Mouse (Mus musculus) heart, postnatal 0 days (tissue): ENCODE measurements at regions not wholly inside any gene's neighbourhood (a gene's known extent, or its start where the extent isn't known, plus 50 kb on each side); places are given as distances from the start of the nearest gene placed in this dataset.

Source experiments
- ATAC-seq: fragments of 200-750 bp; cut with Nextera tagmentation; 2 replicates; pipeline ENCODE4 v1.8.0; 2017; ENCODE audit warnings: low read depth, moderate number of reproducible peaks, moderate library complexity; ENCODE audit not compliant: insufficient read depth
- DNase-seq: peaks from one replicate; pipeline ENCODE4 v3.0.0-alpha.2; 2016; ENCODE audit warnings: low spot score
- H3K27ac ChIP-seq: fragments of 300-500 bp; sonication (generic); 2 replicates; pipeline ENCODE4 v1.5.1; 2014; ENCODE audit warnings: low read depth, mild to moderate bottlenecking
- H3K27me3 ChIP-seq: fragments of 300-500 bp; sonication (generic); 2 replicates; pipeline ENCODE4 v1.6.1; 2014; ENCODE audit warnings: low read length, mixed read lengths; ENCODE audit not compliant: control insufficient read depth, insufficient read depth
- H3K36me3 ChIP-seq: fragments of 300-500 bp; sonication (generic); replicated peaks from 2 replicates; pipeline ENCODE4 v1.6.1; 2014; ENCODE audit warnings: low read length, mixed read lengths; ENCODE audit not compliant: control insufficient read depth, insufficient read depth
- H3K4me1 ChIP-seq: fragments of 300-500 bp; sonication (generic); 2 replicates; pipeline ENCODE4 v1.6.1; 2014; ENCODE audit warnings: antibody characterized with exemption; ENCODE audit not compliant: control insufficient read depth, insufficient read depth
- H3K4me2 ChIP-seq: fragments of 300-500 bp; sonication (generic); 2 replicates; pipeline ENCODE4 v1.6.1; 2014; ENCODE audit warnings: low read depth, mild to moderate bottlenecking, low read length, moderate library complexity
- H3K4me3 ChIP-seq: fragments of 300-500 bp; sonication (generic); 2 replicates; pipeline ENCODE4 v1.5.1; 2014; ENCODE audit warnings: low read depth, low read length
- H3K9ac ChIP-seq: fragments of 300-500 bp; sonication (generic); replicated peaks from 2 replicates; pipeline ENCODE4 v1.6.1; 2014; ENCODE audit warnings: low read depth, low read length, mixed read lengths
- H3K9me3 ChIP-seq: fragments of 300-500 bp; sonication (generic); replicated peaks from 2 replicates; pipeline ENCODE4 v1.6.1; 2016; ENCODE audit warnings: low read length; ENCODE audit not compliant: control insufficient read depth
- CTCF ChIP-seq: IDR thresholded peaks from 2 replicates; pipeline ENCODE4 v1.5.1; 2016; ENCODE audit warnings: antibody characterized with exemption, control low read depth, low read depth
- EP300 ChIP-seq: IDR thresholded peaks from 2 replicates; pipeline ENCODE4 v1.6.1; 2016; ENCODE audit warnings: antibody characterized with exemption, low read depth
- WGBS: fragments of 180-500 bp; shearing (Covaris S2); extraction: QIAGEN DNeasy Blood & Tissue Kit; methylation state at CpG from one replicate; pipeline ENCODE4 v1.1.7; 2014; 5-methylcytosine and 5-hydroxymethylcytosine counted together

GRCm38 (mm10) chr13:70156975-70157588 is 354.9 kb downstream of the Med10 start:
- Histone ChIP-seq H3K27me3 (no peaks in the 10 kb centered on the region), H3K4me2 (no peak overlapping the region), H3K36me3 (no peaks in the 10 kb centered on the region), H3K4me1 (0 out of 2 replicates have a peak, but pooled peaks cover 4% of the 10 kb centered on the region), H3K27ac (no peak overlapping the region), H3K4me3 (no peak overlapping the region), H3K9ac (no peak overlapping the region), H3K9me3 (no peaks in the 10 kb centered on the region)
- no peak for DNase-seq
- no peak for ATAC-seq
- TF ChIP-seq CTCF = no peak
- no peak for TF ChIP-seq EP300
- 83% methylated on average over 8 of the region's 8 CpGs for WGBS

GRCm38 (mm10) chr13:70159065-70159464 is 356.9 kb downstream of the Med10 start:
- H3K27me3 ChIP-seq = no peaks in the 10 kb centered on the region
- ATAC-seq = no peak
- H3K9me3 ChIP-seq = no peaks in the 10 kb centered on the region

GRCm38 (mm10) chr13:70159604-70160003 is 357.4 kb downstream of the Med10 start:
- Histone ChIP-seq H3K4me3 (no peak overlapping the region), H3K9me3 (no peaks in the 10 kb centered on the region), H3K4me2 (no peak overlapping the region), H3K9ac (no peak overlapping the region), H3K36me3 (no peaks in the 10 kb centered on the region), H3K27ac (no peak overlapping the region), H3K27me3 (no peaks in the 10 kb centered on the region), H3K4me1 (0 out of 2 replicates have a peak, but pooled peaks cover 3% of the 10 kb centered on the region)
- no peak for DNase-seq
- TF ChIP-seq EP300 (no peak), CTCF (no peak)
- no peak for ATAC-seq
- 56% methylated on average over 6 of the region's 6 CpGs for WGBS

More at GRCm38 (mm10) chr13:70159065-70159464, 356.9 kb downstream of the Med10 start:
- Histone ChIP-seq H3K9ac (no peak overlapping the region), H3K4me3 (no peak overlapping the region), H3K4me2 (no peak overlapping the region), H3K4me1 (0 out of 2 replicates have a peak, but pooled peaks cover 4% of the 10 kb centered on the region), H3K27ac (no peak overlapping the region), H3K36me3 (no peaks in the 10 kb centered on the region)
- DNase-seq = no peak
- TF ChIP-seq CTCF = no peak
- no peak for TF ChIP-seq EP300
- 45% methylated on average over 3 of the region's 3 CpGs for WGBS

GRCm38 (mm10) chr13:70162115-70162514 is 359.9 kb downstream of the Med10 start:
- no peaks in the 10 kb centered on the region for H3K9me3 ChIP-seq
- H3K27me3 ChIP-seq = no peaks in the 10 kb centered on the region
- 85% methylated on average over 4 of the region's 4 CpGs for WGBS
- ATAC-seq = no peak
- no peak for DNase-seq
- H3K36me3 ChIP-seq = no peaks in the 10 kb centered on the region
- H3K27ac ChIP-seq = no peak overlapping the region
- H3K4me1 ChIP-seq = no peaks in the 10 kb centered on the region
- H3K4me2 ChIP-seq = no peak overlapping the region
- TF ChIP-seq CTCF = no peak
- no peak for TF ChIP-seq EP300
- no peak overlapping the region for H3K9ac ChIP-seq
- no peak overlapping the region for H3K4me3 ChIP-seq

- no peak for ATAC-seq
- 70% methylated on average over 15 of the region's 15 CpGs for WGBS
- Histone ChIP-seq H3K27me3 (no peaks in the 10 kb centered on the region), H3K4me3 (no peak overlapping the region), H3K36me3 (no peaks in the 10 kb centered on the region), H3K4me1 (no peaks in the 10 kb centered on the region), H3K4me2 (no peak overlapping the region), H3K9ac (no peak overlapping the region), H3K27ac (no peak overlapping the region), H3K9me3 (no peaks in the 10 kb centered on the region)
- no peak for TF ChIP-seq CTCF
- TF ChIP-seq EP300 = no peak
- no peak for DNase-seq
These were observed 363.5 kb downstream of the Med10 start for GRCm38 (mm10) chr13:70165511-70166225.

- Histone ChIP-seq H3K4me3 (no peak overlapping the region), H3K4me2 (no peak overlapping the region), H3K4me1 (no peaks in the 10 kb centered on the region), H3K27ac (no peak overlapping the region), H3K36me3 (no peaks in the 10 kb centered on the region), H3K9ac (no peak overlapping the region), H3K9me3 (no peaks in the 10 kb centered on the region), H3K27me3 (no peaks in the 10 kb centered on the region)
- DNase-seq (no peak), ATAC-seq (no peak)
- 54% methylated on average over 4 of the region's 4 CpGs for WGBS
- TF ChIP-seq EP300 (no peak), CTCF (no peak)
These were observed 365.6 kb downstream of the Med10 start for GRCm38 (mm10) chr13:70167747-70168146.
